Mouse (Mus musculus) testis, adult 2 months (tissue): ENCODE measurements around the gene Mob4.

Source experiments
- CTCF ChIP-seq: fragments of 200-500 bp; IDR thresholded peaks from 2 replicates; pipeline ENCODE4 v1.5.1; 2012; ENCODE audit warnings: low read depth, mild to moderate bottlenecking, inconsistent platforms, low read length, moderate library complexity; ENCODE audit not compliant: control insufficient read depth, insufficient read depth, insufficient replicate concordance
- POLR2A ChIP-seq: fragments of 200-500 bp; IDR thresholded peaks from 2 replicates; pipeline ENCODE4 v1.6.1; 2012; ENCODE audit warnings: low read depth, mild to moderate bottlenecking, inconsistent platforms, low read length, moderate library complexity; ENCODE audit not compliant: control insufficient read depth

DNA sequence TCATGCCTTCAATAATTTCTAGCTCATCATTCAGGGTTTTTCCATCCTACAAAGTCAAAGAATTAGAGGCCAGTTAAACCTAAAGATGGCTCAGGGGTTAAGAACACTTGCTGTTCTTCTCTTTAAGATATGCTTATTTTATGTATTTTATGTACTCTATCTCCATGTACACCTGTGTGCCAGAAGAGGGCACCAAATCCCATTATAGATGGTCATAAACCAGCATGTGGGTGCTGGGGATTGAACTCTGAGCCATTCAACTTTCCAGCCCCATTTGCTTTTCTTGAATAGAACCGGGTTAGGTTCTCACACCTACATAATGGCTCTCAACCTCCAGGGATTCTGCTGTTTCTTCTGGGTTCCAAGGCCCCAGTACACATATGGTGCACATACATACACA, 48.9 kb upstream of the Mob4 start:
- no peak for TF ChIP-seq POLR2A
- no peak for TF ChIP-seq CTCF
